8 mouse cellular contexts compared by ENCODE assay signal in the genomic region with DNA sequence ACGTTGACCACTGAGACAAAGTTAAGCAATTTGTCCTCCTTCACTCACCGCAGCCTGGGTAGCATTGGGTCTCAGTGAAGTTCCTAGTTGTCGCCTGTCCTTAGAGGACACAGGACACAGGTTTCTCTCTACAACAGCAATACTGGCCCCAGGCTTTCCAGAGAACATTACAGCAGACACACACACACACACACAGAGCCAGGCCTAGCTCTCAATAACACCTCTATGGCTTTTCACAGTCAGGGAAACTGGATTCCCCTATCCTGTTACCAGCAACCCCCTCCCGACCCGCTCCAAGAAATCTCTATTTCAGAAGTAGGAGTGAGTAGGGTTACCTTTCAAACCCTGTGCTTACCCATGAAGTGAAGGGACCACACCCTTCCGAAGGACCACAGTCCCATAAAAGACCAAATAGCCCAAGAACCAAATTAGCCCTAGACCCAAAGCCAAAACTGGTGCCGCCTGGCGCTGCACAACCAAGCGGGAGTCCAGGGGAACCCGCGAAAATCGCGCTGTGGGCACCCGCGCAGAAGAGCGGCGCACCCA. TPM values are rescaled to one million over a fixed set of nuclear protein-coding genes. Genes with fewer than 3 reads are reported as not detected.
DNase-seq lines count a peak whose midpoint lies in the region; ATAC-seq and TF ChIP-seq lines count a peak whose summit lies in the region.

No protein-coding gene starts in this region.

- no peaks in the 10 kb centered on the region for H3K36me3 ChIP-seq in hindbrain, embryonic 15.5 days
- no peaks in the 10 kb centered on the region for H3K36me3 ChIP-seq in midbrain, embryonic 15.5 days (replicated peaks)

- H3K4me1 ChIP-seq in hindbrain, embryonic 15.5 days (replicated peaks) = peaks cover 18% of the 10 kb centered on the region
- H3K4me1 ChIP-seq in midbrain, embryonic 15.5 days = peaks cover 13% of the 10 kb centered on the region; the same call in 1 of the 2 replicates

- no peak for DNase-seq in layer of hippocampus, adult 2 months (ENCODE audit: low spot score in 2 of 2)
- DNase-seq in layer of hippocampus, adult 9-10 months (ENCODE audit: low spot score) = no peak
- peak; percentile 16 for DNase-seq in embryo, embryonic 10.5 days (ENCODE audit: low spot score)
- DNase-seq in spleen, postnatal 14 days (ENCODE audit: low spot score in 2 of 2) = no peak
- DNase-seq in layer of hippocampus, adult 18-20 months (ENCODE audit: low spot score in 2 of 2) = no peak

- H3K27me3 ChIP-seq in hindbrain, embryonic 15.5 days = peaks cover 26% of the 10 kb centered on the region
- peaks cover 24% of the 10 kb centered on the region for H3K27me3 ChIP-seq in midbrain, embryonic 15.5 days (replicated peaks)

- peak overlapping the region; percentile 65 for H3K4me3 ChIP-seq in layer of hippocampus, adult 2 months
- H3K4me3 ChIP-seq in hindbrain, embryonic 15.5 days = peak overlapping the region; percentile 79
- H3K4me3 ChIP-seq in midbrain, embryonic 15.5 days = peak overlapping the region; percentile 73

- WGBS in hindbrain, embryonic 15.5 days = 16% methylated on average over 17 of the region's 17 CpGs
- 16% methylated on average over 17 of the region's 17 CpGs for WGBS in midbrain, embryonic 15.5 days

- no peak overlapping the region for H3K27ac ChIP-seq in layer of hippocampus, adult 2 months
- H3K27ac ChIP-seq in hindbrain, embryonic 15.5 days (replicated peaks) = no peak overlapping the region
- no peak overlapping the region for H3K27ac ChIP-seq in midbrain, embryonic 15.5 days

- no peaks in the 10 kb centered on the region for H3K9me3 ChIP-seq in hindbrain, embryonic 15.5 days
- H3K9me3 ChIP-seq in midbrain, embryonic 15.5 days = no peaks in the 10 kb centered on the region

- ATAC-seq in hindbrain, embryonic 15.5 days (ENCODE audit: low FRiP score, low read depth) = no peak; the same call in none of the 2 replicates
- peak; percentile 31; the same call in 1 of the 2 replicates for ATAC-seq in midbrain, embryonic 15.5 days (replicated peaks)
- no peak for ATAC-seq in granulocyte monocyte progenitor cell, adult 5-6 weeks (replicated peaks; ENCODE audit: poor library complexity, severe bottlenecking)

- H3K9ac ChIP-seq in hindbrain, embryonic 15.5 days = peak overlapping the region; percentile 70
- peak overlapping the region; percentile 58 for H3K9ac ChIP-seq in midbrain, embryonic 15.5 days

- TF ChIP-seq CTCF in layer of hippocampus, adult 2 months (conservative IDR thresholded peaks at IDR 0.05) = no peak

- peak overlapping the region; percentile 100 for H3K4me2 ChIP-seq in hindbrain, embryonic 15.5 days
- H3K4me2 ChIP-seq in midbrain, embryonic 15.5 days = peak overlapping the region; percentile 100

RNA-seq across cellular contexts. Expression of gene Phactr2, which starts 0.9 kb away (rescaled TPM):
- total RNA-seq in layer of hippocampus, adult 2 months (2021) = 10 to 100 TPM; 20.7 to 25.4 TPM
- 7.7 and 8.8 TPM in 2 replicates for polyA plus RNA-seq in hindbrain, embryonic 15.5 days (2015; fragmentation: Nextera tagmentation; extraction: Ambion mirVana)
- polyA plus RNA-seq in midbrain, embryonic 15.5 days (2015; fragmentation: Nextera tagmentation; extraction: Ambion mirVana) = 7.5 and 8.2 TPM in 2 replicates
- total RNA-seq in granulocyte monocyte progenitor cell, adult 5-6 weeks (2014; fragmentation: Nextera tagmentation) = 27.3 and 33.7 TPM in 2 replicates
- 15.8 and 16.8 TPM in 2 replicates for total RNA-seq in granulocyte monocyte progenitor cell, adult 5-6 weeks (2017)
- 10 to 100 TPM; 24.6 to 27.1 TPM for total RNA-seq in layer of hippocampus, adult 18-20 months (2021)

RNA-seq across cellular contexts. Expression of gene Fuca2, which starts 26.0 kb away (rescaled TPM):
- total RNA-seq in layer of hippocampus, adult 2 months (2021) = 10 to 100 TPM; 41.3 to 42.0 TPM
- 42.7 and 45.0 TPM in 2 replicates for polyA plus RNA-seq in hindbrain, embryonic 15.5 days (2015; fragmentation: Nextera tagmentation; extraction: Ambion mirVana)
- 39.7 and 39.9 TPM in 2 replicates for polyA plus RNA-seq in midbrain, embryonic 15.5 days (2015; fragmentation: Nextera tagmentation; extraction: Ambion mirVana)
- total RNA-seq in granulocyte monocyte progenitor cell, adult 5-6 weeks (2014; fragmentation: Nextera tagmentation) = 77.6 and 108 TPM in 2 replicates
- total RNA-seq in granulocyte monocyte progenitor cell, adult 5-6 weeks (2017) = 101 and 111 TPM in 2 replicates
- 10 to 100 TPM; 41.1 to 41.9 TPM for total RNA-seq in layer of hippocampus, adult 18-20 months (2021)
